Mouse (Mus musculus): ENCODE data around the gene Dazl. TPM values are rescaled to one million over a fixed set of nuclear protein-coding genes. Genes with fewer than 3 reads are reported as not detected.
A peak's percentile ranks its signal among the peaks of the same experiment; 100 is the strongest.
"Not testable (repeated sequence)": the region's sequence is repeated elsewhere in the genome, so short reads cannot be mapped to it uniquely, and the experiment has no call there.

Dazl gene
- total RNA-seq, 2 experiments from 2014 or later: 0.10 TPM; not detected in 1

GRCm38 (mm10) chr17:50292661-50293171 lies 720 bp downstream of the Dazl start:
- DNase-seq (ENCODE audit: low spot score in 2 of 2): peak; percentile 88 to 92

- no peak for DNase-seq (ENCODE audit: low spot score in 2 of 2)
These were observed 1.8 kb downstream of the Dazl start for GRCm38 (mm10) chr17:50291485-50292200.

GRCm38 (mm10) chr17:50284845-50285244 lies 8.6 kb downstream of the Dazl start:
- DNase-seq (ENCODE audit: low spot score in 2 of 2): no peak

- not testable (repeated sequence) for DNase-seq (ENCODE audit: low spot score in 2 of 2)
These were observed 31.8 kb downstream of the Dazl start for GRCm38 (mm10) chr17:50261615-50262014.

- DNase-seq (ENCODE audit: low spot score in 2 of 2): no peak
These were observed 32.6 kb downstream of the Dazl start for GRCm38 (mm10) chr17:50260856-50261255.

- no peak for DNase-seq (ENCODE audit: low spot score in 2 of 2)
These were observed 46.8 kb downstream of the Dazl start for GRCm38 (mm10) chr17:50246605-50247004.

DNA sequence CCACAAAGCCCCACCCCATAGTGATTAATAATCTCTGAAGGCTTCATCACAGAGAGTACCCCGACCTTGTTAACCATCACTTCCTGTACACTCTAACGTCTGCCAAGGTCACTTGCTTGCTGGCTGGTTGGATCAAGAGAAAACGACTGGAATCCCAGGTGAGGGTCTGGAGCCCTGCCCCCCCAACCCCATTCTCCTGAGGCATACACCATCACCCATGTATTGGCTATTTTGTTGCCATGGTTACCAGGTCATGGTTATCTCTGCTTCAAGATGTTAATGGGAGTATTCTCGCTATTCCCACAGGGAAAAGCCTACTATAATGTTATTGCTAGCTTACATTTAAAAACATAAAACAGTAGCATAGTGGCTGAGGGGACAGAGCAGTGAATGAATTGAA lies 48.8 kb downstream of the Dazl start:
- DNase-seq (ENCODE audit: low spot score in 2 of 2): no peak

GRCm38 (mm10) chr17:50243326-50243725 lies 50.1 kb downstream of the Dazl start:
- DNase-seq (ENCODE audit: low spot score in 2 of 2): peak in 1 of 2 experiments; percentile 6

DNA sequence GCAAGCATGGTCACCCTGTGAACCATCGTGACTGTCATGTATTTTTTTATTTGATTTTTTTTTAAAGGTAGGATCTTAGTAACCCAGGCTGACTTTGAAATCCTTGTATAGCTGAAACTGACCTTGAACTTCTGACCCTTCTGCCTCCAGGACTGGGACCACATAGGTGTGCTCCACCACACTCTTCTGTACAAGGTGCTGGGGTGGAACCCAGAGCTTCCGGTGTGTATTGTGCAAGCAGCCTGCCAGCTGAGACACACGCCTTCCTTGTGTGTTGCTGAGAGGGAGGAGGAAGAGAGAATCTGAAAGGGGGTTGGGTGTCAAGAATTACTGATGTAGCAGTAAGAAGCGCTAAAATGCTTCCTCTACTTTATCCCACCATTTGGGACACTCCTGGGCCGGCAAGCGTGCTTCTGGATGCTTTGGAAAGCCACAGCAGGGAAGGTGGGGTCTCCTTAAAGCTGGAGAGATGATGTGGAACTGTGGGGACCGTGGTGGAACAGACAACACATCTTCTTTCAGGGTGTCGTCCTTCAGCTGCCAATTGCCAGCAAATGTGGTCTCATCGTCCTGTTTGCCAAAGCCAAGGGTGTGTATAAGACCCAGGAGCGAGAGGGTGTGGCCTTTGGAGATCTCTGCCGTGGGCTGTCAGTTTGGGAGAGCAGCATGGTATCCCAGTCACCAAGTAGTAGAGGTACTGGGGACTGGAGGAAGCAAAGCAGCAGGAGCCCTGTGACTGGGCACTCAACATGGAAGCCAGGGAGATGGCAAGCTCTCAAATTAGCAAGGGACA lies 55.4 kb downstream of the Dazl start:
- DNase-seq (ENCODE audit: low spot score in 2 of 2): no peak

DNA sequence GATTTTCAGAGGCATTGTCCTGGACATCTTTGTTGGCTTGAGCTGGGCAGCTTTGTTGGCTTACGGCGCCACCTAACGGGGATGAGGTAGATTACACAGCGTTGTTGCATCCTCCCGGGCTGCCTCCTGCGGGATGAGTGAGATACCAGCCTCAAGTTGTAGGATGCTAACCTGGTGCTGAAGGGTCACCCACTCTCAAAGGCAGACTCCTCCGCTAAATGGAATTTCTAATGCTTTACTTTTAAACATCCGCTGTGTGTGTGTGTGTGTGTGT lies 56.1 kb downstream of the Dazl start:
- DNase-seq (ENCODE audit: low spot score in 2 of 2): peak; percentile 71 to 82

DNA sequence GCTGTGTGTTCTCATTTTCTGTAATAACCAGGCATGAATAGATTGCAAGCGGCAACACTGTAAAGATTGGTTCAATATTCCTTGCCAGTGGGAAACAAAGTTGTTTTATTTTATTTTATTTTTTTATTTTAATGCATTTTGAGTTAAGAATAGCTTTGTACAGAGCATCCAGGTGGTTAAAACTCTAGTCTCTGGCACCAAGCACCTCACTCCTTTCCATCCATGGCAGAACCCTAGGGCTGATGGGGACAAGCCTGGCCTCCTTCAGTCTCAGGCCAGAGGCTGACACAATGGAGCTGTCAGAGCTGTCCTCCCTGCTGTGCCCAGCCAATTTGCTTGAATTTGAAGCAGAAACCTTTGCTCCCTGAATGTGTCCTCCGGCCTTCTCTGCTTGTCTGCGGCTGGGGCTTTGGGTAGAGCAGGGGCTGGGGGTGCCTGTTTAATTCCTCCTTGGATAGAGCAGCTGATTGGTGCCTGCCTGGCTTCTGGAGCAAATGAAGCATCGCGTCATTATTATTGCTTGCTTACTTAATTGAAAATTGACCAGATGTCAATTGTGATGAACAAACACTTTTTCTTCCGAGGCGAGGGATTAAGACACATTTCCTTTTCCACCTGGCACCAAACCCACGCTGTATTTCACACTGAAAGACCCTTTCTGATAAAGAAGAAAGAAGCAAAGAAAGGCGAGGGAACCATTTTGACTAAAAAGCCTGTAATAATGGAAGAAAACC lies 56.6 kb downstream of the Dazl start:
- DNase-seq (ENCODE audit: low spot score in 2 of 2): no peak

DNA sequence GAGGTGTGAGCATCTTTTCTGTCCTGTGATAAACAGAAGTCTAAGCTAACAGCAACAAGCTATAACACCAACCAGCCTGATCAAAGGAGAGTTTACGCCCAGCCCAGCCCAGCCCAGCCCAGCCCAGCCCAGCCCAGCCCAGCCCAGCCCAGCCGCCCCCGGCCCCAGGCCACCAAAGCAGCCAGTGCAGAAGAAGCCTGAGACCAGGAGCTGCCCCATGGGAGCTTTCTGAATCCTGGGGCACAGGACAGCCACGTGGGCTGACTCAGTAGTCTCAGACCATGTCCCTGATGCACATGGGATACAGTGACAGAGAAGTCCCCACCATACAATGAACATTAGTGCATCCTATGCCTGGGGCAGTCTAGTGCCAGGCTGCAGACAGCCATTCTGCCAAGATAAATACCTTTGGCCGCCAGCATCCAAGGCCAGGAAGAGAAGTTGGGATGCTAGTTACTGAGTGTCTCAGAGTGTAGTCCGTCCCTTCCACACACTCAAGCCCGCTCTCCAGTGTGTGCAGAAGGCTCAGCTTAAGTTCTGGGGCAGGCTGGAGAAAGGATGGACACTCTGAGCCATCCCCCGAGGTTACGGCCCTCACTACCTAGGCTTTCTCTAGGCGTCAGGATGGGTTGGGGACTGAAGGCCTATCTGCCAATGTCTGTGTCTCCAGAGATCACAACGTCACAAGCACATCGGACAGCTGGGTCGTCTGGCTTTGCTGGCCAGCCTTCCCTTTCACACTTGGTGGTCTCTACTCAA lies 57.3 kb downstream of the Dazl start:
- DNase-seq (ENCODE audit: low spot score in 2 of 2): no peak

- DNase-seq (ENCODE audit: low spot score in 2 of 2): no peak
These were observed 59.5 kb downstream of the Dazl start for GRCm38 (mm10) chr17:50233956-50234355.

GRCm38 (mm10) chr17:50232821-50233220 lies 60.6 kb downstream of the Dazl start:
- DNase-seq (ENCODE audit: low spot score in 2 of 2): no peak

GRCm38 (mm10) chr17:50231206-50231605 lies 62.2 kb downstream of the Dazl start:
- no peak for DNase-seq (ENCODE audit: low spot score in 2 of 2)

DNA sequence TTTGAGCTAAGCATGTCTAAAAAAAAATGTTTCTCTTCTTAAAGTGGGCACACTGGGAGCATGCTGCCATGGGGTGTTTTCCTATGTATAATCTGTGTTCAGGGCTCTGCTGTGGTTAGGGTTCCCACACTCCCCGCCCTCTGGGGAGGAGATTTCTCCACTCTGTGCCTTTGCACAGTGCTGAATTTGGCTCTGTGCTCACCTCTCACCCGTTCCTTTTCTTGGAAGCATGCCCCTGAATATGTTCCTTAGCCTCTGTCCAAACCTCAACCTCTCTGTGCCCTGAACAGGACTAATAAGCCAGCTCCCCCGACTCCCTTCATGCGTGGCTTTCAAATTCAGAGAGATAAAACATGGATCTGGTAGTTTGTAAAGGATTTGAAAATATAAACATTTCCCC lies 63.9 kb downstream of the Dazl start:
- DNase-seq (ENCODE audit: low spot score in 2 of 2): no peak

Other genes starting within 250 kb of the Dazl start
- 10 to 100 TPM; 36.2 to 42.7 TPM for gene Rftn1, start 103.0 kb downstream of the Dazl start, total RNA-seq (2021)
- 10 to 100 TPM; 32.9 to 34.0 TPM for gene Plcl2, start 215.8 kb upstream of the Dazl start, total RNA-seq (2021)

All from gastrocnemius, postnatal 4 days (tissue).